In the genomic region with DNA sequence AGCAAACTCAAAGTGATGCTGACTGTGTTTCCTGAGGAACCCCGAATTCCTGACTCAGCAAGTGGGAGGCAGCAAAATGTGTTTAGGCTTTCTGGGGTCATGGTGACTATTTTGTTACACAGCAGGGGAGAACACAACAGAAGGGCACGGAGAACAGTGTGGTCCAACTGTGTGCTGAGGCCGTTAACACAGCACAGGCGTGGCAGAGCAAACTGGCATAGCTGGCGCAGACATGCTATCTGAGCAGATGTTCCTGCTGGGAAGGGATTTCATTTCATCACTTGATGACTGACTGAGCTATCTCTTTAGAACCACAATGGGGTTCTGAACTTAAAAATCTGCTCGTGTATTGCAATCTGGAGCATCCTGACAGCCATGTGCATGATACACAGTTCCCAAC, we compare ENCODE assay signal across 16 mouse cellular contexts. TPM values are rescaled to one million over a fixed set of nuclear protein-coding genes. Genes with fewer than 3 reads are reported as not detected.
"Had no signal": no experiment of that assay in that cellular context is flagged by ENCODE, and none has a peak within 500 bp of the region (broad histone marks: within the 10 kb centered on the region; RNA-seq: fewer than 3 reads in every experiment).

No protein-coding gene starts in this region.

- H3K9ac ChIP-seq: limb, embryonic 15.5 days; liver, embryonic 12.5 days; lung, embryonic 14.5 days; midbrain, embryonic 13.5 days; neural tube, embryonic 15.5 days had no signal

- H3K27me3 ChIP-seq: limb, embryonic 15.5 days; liver, embryonic 12.5 days; midbrain, embryonic 13.5 days; neural tube, embryonic 15.5 days had no signal

- DNase-seq: kidney, adult 8-10 months; kidney, postnatal 25 days; lung, embryonic 14.5 days; lung, postnatal 14 days; right cerebral cortex, adult 18-20 months; right cerebral cortex, postnatal 25 days; thymus, postnatal 36 days had no signal

- H3K4me2 ChIP-seq: limb, embryonic 15.5 days; liver, embryonic 12.5 days; lung, embryonic 14.5 days; midbrain, embryonic 13.5 days; neural tube, embryonic 15.5 days had no signal

- H3K9me3 ChIP-seq: limb, embryonic 15.5 days; liver, embryonic 12.5 days; midbrain, embryonic 13.5 days; neural tube, embryonic 15.5 days had no signal

- ATAC-seq: liver, embryonic 12.5 days; midbrain, embryonic 13.5 days had no signal

- H3K4me3 ChIP-seq: limb, embryonic 15.5 days; liver, embryonic 12.5 days; midbrain, embryonic 13.5 days; myocyte; neural tube, embryonic 15.5 days had no signal

- H3K4me1 ChIP-seq: limb, embryonic 15.5 days; midbrain, embryonic 13.5 days; neural tube, embryonic 15.5 days had no signal

- H3K27ac ChIP-seq: limb, embryonic 15.5 days; liver, embryonic 12.5 days; midbrain, embryonic 13.5 days; neural tube, embryonic 15.5 days had no signal

RNA-seq across cellular contexts. Expression of a gene that starts 59.3 kb away (rescaled TPM):
- total RNA-seq: megakaryocyte-erythroid progenitor cell, adult 5-6 weeks had no signal
- polyA plus RNA-seq: kidney, embryonic 16.5 days; limb, embryonic 11.5 days; limb, embryonic 15.5 days; lung, embryonic 14.5 days; myocyte; neural tube, embryonic 11.5 days had no signal
